Mouse (Mus musculus): ENCODE results near the gene Sspn. TPM values are rescaled to one million over a fixed set of nuclear protein-coding genes. Genes with fewer than 3 reads are reported as not detected.

The Sspn gene
- total RNA-seq, 2 experiments from 2014 or later, result 4.1 to 4.5 TPM

Other genes starting within 250 kb of the Sspn start
- gene Rassf8, start 184.9 kb upstream of the Sspn start, total RNA-seq (2021), result 10 to 100 TPM; 19.7 to 29.8 TPM
- 10 to 100 TPM; 33.4 to 39.0 TPM for gene Bhlhe41, start 66.1 kb upstream of the Sspn start, total RNA-seq (2021)